Mouse (Mus musculus): ENCODE measurements around the gene Tmem234. TPM values are rescaled to one million over a fixed set of nuclear protein-coding genes. Genes with fewer than 3 reads are reported as not detected.

Gene Tmem234
- 211 TPM for polyA plus RNA-seq (2015; fragmentation: Illumina TruSeq; extraction: RNeasy Lipid Tissue Mini Kit (QIAGEN cat#74804); ENCODE audit: insufficient read depth, low replicate concordance)

GRCm38 (mm10) chr4:129600233-129601158 lies at the start of gene Tmem234, which contains the start of gene Eif3i:
Tmem234 (plus strand) TSS chr4:129600668.
Eif3i (minus strand) TSS chr4:129600648.

GRCm38 (mm10) chr4:129573430-129573829 lies 27.0 kb upstream of the Tmem234 start, which contains the start of gene Lck:
Lck (minus strand) TSS chr4:129573641.

GRCm38 (mm10) chr4:129578466-129578865 lies 22.0 kb upstream of the Tmem234 start, which contains the start of gene Fam167b:
Fam167b (minus strand) TSS chr4:129578549.

GRCm38 (mm10) chr4:129614093-129614492 lies 13.6 kb downstream of the Tmem234 start, which contains the start of gene Dcdc2b:
Dcdc2b (minus strand) TSS chr4:129614257.

GRCm38 (mm10) chr4:129618786-129619691 lies 18.6 kb downstream of the Tmem234 start, which contains the start of gene Iqcc:
Iqcc (minus strand) TSS chr4:129619099.

GRCm38 (mm10) chr4:129623681-129624091 lies 23.2 kb downstream of the Tmem234 start, which contains the start of gene Ccdc28b:
Ccdc28b (minus strand) TSS chr4:129623947.

GRCm38 (mm10) chr4:129640638-129641467 lies 40.4 kb downstream of the Tmem234 start, which contains the start of gene Txlna:
Txlna (minus strand) TSS chr4:129641065.

GRCm38 (mm10) chr4:129672083-129672877 lies 71.8 kb downstream of the Tmem234 start, which contains the start of gene Kpna6:
Kpna6 (minus strand) TSS chr4:129672767.

Other genes starting within 250 kb of the Tmem234 start
- gene Zbtb8a, start 222.6 kb upstream of the Tmem234 start, polyA plus RNA-seq (2015; fragmentation: Illumina TruSeq; extraction: RNeasy Lipid Tissue Mini Kit (QIAGEN cat#74804); ENCODE audit: insufficient read depth, low replicate concordance), result 4.8 TPM
- not detected for gene Zbtb8b, start 159.8 kb upstream of the Tmem234 start, polyA plus RNA-seq (2015; fragmentation: Illumina TruSeq; extraction: RNeasy Lipid Tissue Mini Kit (QIAGEN cat#74804); ENCODE audit: insufficient read depth, low replicate concordance)
- 45.0 TPM for gene Bsdc1, start 139.1 kb upstream of the Tmem234 start, polyA plus RNA-seq (2015; fragmentation: Illumina TruSeq; extraction: RNeasy Lipid Tissue Mini Kit (QIAGEN cat#74804); ENCODE audit: insufficient read depth, low replicate concordance)
- gene Tssk3, start 109.6 kb upstream of the Tmem234 start, polyA plus RNA-seq (2015; fragmentation: Illumina TruSeq; extraction: RNeasy Lipid Tissue Mini Kit (QIAGEN cat#74804); ENCODE audit: insufficient read depth, low replicate concordance), result not detected
- not detected for gene Fam229a, start 109.5 kb upstream of the Tmem234 start, polyA plus RNA-seq (2015; fragmentation: Illumina TruSeq; extraction: RNeasy Lipid Tissue Mini Kit (QIAGEN cat#74804); ENCODE audit: insufficient read depth, low replicate concordance)
- 79.0 TPM for gene Marcksl1, start 87.1 kb upstream of the Tmem234 start, polyA plus RNA-seq (2015; fragmentation: Illumina TruSeq; extraction: RNeasy Lipid Tissue Mini Kit (QIAGEN cat#74804); ENCODE audit: insufficient read depth, low replicate concordance)
- 187 TPM for gene Hdac1, start 58.0 kb upstream of the Tmem234 start, polyA plus RNA-seq (2015; fragmentation: Illumina TruSeq; extraction: RNeasy Lipid Tissue Mini Kit (QIAGEN cat#74804); ENCODE audit: insufficient read depth, low replicate concordance)
- 95.5 TPM for gene Lck, start 27.0 kb upstream of the Tmem234 start, polyA plus RNA-seq (2015; fragmentation: Illumina TruSeq; extraction: RNeasy Lipid Tissue Mini Kit (QIAGEN cat#74804); ENCODE audit: insufficient read depth, low replicate concordance)
- gene Fam167b, start 22.1 kb upstream of the Tmem234 start, polyA plus RNA-seq (2015; fragmentation: Illumina TruSeq; extraction: RNeasy Lipid Tissue Mini Kit (QIAGEN cat#74804); ENCODE audit: insufficient read depth, low replicate concordance), result 10.3 TPM
- 119 TPM for gene Eif3i, start within 50 bp of the Tmem234 start, polyA plus RNA-seq (2015; fragmentation: Illumina TruSeq; extraction: RNeasy Lipid Tissue Mini Kit (QIAGEN cat#74804); ENCODE audit: insufficient read depth, low replicate concordance)
- 1.8 TPM for gene Dcdc2b, start 13.6 kb downstream of the Tmem234 start, polyA plus RNA-seq (2015; fragmentation: Illumina TruSeq; extraction: RNeasy Lipid Tissue Mini Kit (QIAGEN cat#74804); ENCODE audit: insufficient read depth, low replicate concordance)
- gene Iqcc, start 18.4 kb downstream of the Tmem234 start, polyA plus RNA-seq (2015; fragmentation: Illumina TruSeq; extraction: RNeasy Lipid Tissue Mini Kit (QIAGEN cat#74804); ENCODE audit: insufficient read depth, low replicate concordance), result 26.7 TPM
- 29.6 TPM for gene Ccdc28b, start 23.3 kb downstream of the Tmem234 start, polyA plus RNA-seq (2015; fragmentation: Illumina TruSeq; extraction: RNeasy Lipid Tissue Mini Kit (QIAGEN cat#74804); ENCODE audit: insufficient read depth, low replicate concordance)
- gene Txlna, start 40.4 kb downstream of the Tmem234 start, polyA plus RNA-seq (2015; fragmentation: Illumina TruSeq; extraction: RNeasy Lipid Tissue Mini Kit (QIAGEN cat#74804); ENCODE audit: insufficient read depth, low replicate concordance), result 29.1 TPM
- gene Kpna6, start 72.1 kb downstream of the Tmem234 start, polyA plus RNA-seq (2015; fragmentation: Illumina TruSeq; extraction: RNeasy Lipid Tissue Mini Kit (QIAGEN cat#74804); ENCODE audit: insufficient read depth, low replicate concordance), result 34.8 TPM
- 7.3 TPM for gene Tmem39b, start 96.2 kb downstream of the Tmem234 start, polyA plus RNA-seq (2015; fragmentation: Illumina TruSeq; extraction: RNeasy Lipid Tissue Mini Kit (QIAGEN cat#74804); ENCODE audit: insufficient read depth, low replicate concordance)
- gene Khdrbs1, start 141.6 kb downstream of the Tmem234 start, polyA plus RNA-seq (2015; fragmentation: Illumina TruSeq; extraction: RNeasy Lipid Tissue Mini Kit (QIAGEN cat#74804); ENCODE audit: insufficient read depth, low replicate concordance), result 141 TPM
- 613 TPM for gene Ptp4a2, start 210.6 kb downstream of the Tmem234 start, polyA plus RNA-seq (2015; fragmentation: Illumina TruSeq; extraction: RNeasy Lipid Tissue Mini Kit (QIAGEN cat#74804); ENCODE audit: insufficient read depth, low replicate concordance)

All from spleen, adult 10 weeks (tissue).